Mouse (Mus musculus): ENCODE results near the gene Rnf220. TPM values are rescaled to one million over a fixed set of nuclear protein-coding genes. Genes with fewer than 3 reads are reported as not detected.

Gene Rnf220
- polyA plus RNA-seq, 1 experiment from 2014 or later: 97.1 TPM

- Histone ChIP-seq H3K9ac (peak overlapping the region; percentile 63), H3K9me3 (no peaks in the 10 kb centered on the region), H3K36me3 (no peaks in the 10 kb centered on the region), H3K4me2 (peak overlapping the region; percentile 63), H3K27me3 (peaks cover 94% of the 10 kb centered on the region), H3K4me1 (replicated peaks) (peaks cover 56% of the 10 kb centered on the region), H3K27ac (replicated peaks) (no peak overlapping the region), H3K4me3 (peak overlapping the region; percentile 32)
- ATAC-seq (ENCODE audit: low read depth): no peak
- WGBS: 8% methylated on average over 30 of the region's 30 CpGs
Observed at GRCm38 (mm10) chr4:117303581-117304238, 193.1 kb downstream of the Rnf220 start.

GRCm38 (mm10) chr4:117302027-117302806 is 194.6 kb downstream of the Rnf220 start:
- Histone ChIP-seq H3K9ac (no peak overlapping the region), H3K4me1 (replicated peaks) (peaks cover 53% of the 10 kb centered on the region), H3K9me3 (no peaks in the 10 kb centered on the region), H3K4me2 (no peak overlapping the region), H3K4me3 (no peak overlapping the region), H3K27me3 (peaks cover 86% of the 10 kb centered on the region), H3K36me3 (no peaks in the 10 kb centered on the region), H3K27ac (replicated peaks) (no peak overlapping the region; the same call in 1 of the 2 replicates)
- WGBS: 19% methylated on average over 14 of the region's 14 CpGs
- peak; percentile 44; the same call in 1 of the 2 replicates for ATAC-seq (ENCODE audit: low read depth)

DNA sequence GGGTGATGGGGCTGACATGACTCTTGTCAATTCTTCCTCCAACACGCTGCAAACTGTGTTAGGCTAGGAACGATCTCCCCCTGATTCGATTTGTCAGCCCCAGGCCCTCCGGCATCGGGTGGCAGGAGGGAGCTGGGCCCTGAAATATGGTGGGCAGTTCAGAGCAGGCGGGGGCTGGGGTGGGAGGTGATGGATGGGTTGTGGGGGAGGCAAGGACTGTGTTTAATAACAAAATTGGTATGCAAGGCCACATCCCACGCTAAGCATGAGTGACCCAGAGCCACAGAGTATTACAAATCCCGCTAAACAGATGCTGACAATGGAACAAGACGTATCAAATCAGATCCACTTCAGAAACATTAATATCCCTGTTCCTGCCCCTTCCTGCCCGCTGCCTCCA is 196.9 kb downstream of the Rnf220 start:
- Histone ChIP-seq H3K9ac (no peak overlapping the region; the same call in 1 of the 2 replicates), H3K4me2 (no peak overlapping the region), H3K27me3 (peaks cover 86% of the 10 kb centered on the region), H3K4me3 (no peak overlapping the region), H3K36me3 (no peaks in the 10 kb centered on the region), H3K27ac (replicated peaks) (no peak overlapping the region), H3K4me1 (replicated peaks) (peaks cover 49% of the 10 kb centered on the region), H3K9me3 (no peaks in the 10 kb centered on the region)
- WGBS: 58% methylated on average over 10 of the region's 10 CpGs
- no peak for ATAC-seq (ENCODE audit: low read depth)

DNA sequence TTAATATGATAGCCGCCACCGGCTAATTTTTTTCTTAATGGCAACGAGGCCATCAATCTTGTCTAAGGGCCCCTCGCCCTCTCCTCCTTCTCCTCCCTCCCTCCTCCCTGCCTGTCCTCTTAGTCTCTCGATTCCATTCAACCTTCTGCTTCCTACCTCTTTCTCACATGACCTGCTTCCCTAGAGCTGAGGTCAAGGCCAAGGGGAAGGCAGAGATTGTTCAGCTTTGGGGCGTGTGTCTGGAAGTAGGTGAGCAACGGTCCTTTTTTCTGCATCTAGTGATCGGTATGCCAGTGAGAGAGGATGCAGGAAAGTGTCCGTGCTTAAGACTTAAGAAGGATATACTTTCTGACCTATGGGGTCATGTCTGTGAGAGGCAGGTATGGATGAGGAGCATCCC is 199.0 kb downstream of the Rnf220 start:
- no peaks in the 10 kb centered on the region for H3K9me3 ChIP-seq
- no peak for ATAC-seq (ENCODE audit: low read depth)
- peaks cover 31% of the 10 kb centered on the region for H3K4me1 ChIP-seq (replicated peaks)
- H3K36me3 ChIP-seq: no peaks in the 10 kb centered on the region
- no peak overlapping the region for H3K4me2 ChIP-seq
- WGBS: 59% methylated on average over 9 of the region's 9 CpGs
- 0 out of 2 replicates have a peak overlapping the region, but pooled peaks have one; percentile 26 for H3K9ac ChIP-seq
- no peak overlapping the region for H3K27ac ChIP-seq (replicated peaks)
- H3K4me3 ChIP-seq: no peak overlapping the region
- peaks cover 66% of the 10 kb centered on the region for H3K27me3 ChIP-seq

- ATAC-seq (ENCODE audit: low read depth): no peak
- Histone ChIP-seq H3K4me3 (no peak overlapping the region), H3K36me3 (no peaks in the 10 kb centered on the region), H3K9ac (no peak overlapping the region), H3K9me3 (no peaks in the 10 kb centered on the region), H3K4me1 (replicated peaks) (peaks cover 23% of the 10 kb centered on the region), H3K27ac (replicated peaks) (no peak overlapping the region), H3K27me3 (peaks cover 58% of the 10 kb centered on the region), H3K4me2 (no peak overlapping the region)
- 65% methylated on average over 19 of the region's 19 CpGs for WGBS
Observed at GRCm38 (mm10) chr4:117296849-117297593, 199.8 kb downstream of the Rnf220 start.

DNA sequence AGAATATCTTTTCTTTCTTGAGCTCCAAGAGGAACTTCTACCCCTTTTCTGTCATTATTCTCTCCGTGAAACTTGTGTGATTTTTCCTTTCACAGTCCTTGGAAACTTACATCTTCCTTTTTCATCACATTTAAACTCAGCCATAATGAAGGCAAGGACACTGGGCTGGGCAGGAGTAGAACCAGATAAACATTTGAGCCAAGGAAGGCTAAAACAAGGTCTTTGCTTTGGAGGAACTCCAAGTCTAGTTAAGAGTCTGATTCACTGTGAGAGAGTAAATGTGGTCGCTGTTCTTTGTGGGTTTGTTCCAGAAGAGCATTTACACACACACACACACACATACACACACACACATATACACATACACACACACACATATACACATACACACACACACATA is 205.2 kb downstream of the Rnf220 start:
- H3K27ac ChIP-seq (replicated peaks): no peak overlapping the region
- no peak overlapping the region for H3K4me3 ChIP-seq
- H3K36me3 ChIP-seq: peaks cover 8% of the 10 kb centered on the region
- peaks cover 19% of the 10 kb centered on the region for H3K27me3 ChIP-seq
- H3K4me1 ChIP-seq (replicated peaks): peaks cover 27% of the 10 kb centered on the region
- ATAC-seq (ENCODE audit: low read depth): no peak
- H3K9me3 ChIP-seq: no peaks in the 10 kb centered on the region
- no peak overlapping the region for H3K9ac ChIP-seq
- no peak overlapping the region for H3K4me2 ChIP-seq
- 85% methylated on average over 2 of the region's 2 CpGs for WGBS

DNA sequence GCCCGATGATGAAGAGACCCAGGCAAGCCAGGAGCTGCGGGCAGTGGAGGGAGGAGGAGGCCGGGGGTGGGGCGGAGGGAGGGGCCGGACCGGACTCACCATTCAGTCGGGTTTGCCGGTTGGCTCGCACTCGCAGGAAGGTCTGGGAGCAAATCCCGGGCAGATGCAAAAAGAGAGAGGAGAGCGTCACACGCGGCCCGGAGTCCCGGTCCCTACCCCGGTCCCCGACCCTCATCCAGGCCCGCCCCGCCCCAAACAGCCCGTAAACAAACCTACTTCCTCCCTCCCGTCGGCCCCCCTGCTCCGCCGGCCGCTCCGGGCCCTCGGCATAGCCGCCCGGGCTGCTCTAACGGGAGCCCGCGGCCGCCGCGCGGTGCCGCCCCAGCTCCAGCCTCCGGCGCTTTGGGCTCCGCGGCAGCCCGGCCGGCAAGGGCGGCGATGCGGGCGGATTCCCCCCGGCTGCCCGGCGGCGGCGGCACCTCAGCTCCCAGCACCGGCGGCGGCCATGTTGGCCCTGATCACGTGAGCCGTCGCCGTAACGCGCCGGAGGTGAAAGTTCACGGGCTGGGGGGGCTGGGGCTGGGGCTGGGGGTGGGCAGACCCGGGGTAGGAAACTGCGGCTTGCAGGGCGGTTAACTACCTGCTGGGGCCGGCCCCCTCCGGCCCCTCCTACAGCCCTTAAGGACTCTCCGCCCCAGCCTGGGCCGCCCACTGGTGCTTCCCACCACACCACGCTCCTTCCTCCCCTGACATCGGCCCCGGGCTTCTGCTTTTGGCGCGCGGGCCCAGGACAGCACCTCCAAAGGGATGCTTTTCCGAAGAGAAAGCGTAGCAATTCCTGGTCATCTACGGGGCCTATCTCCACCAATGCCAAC is 207.7 kb downstream of the Rnf220 start:
- Histone ChIP-seq H3K9me3 (no peaks in the 10 kb centered on the region), H3K27me3 (no peaks in the 10 kb centered on the region), H3K4me2 (peak overlapping the region; percentile 72), H3K4me1 (replicated peaks) (peaks cover 52% of the 10 kb centered on the region), H3K27ac (replicated peaks) (peak overlapping the region; percentile 94), H3K9ac (peak overlapping the region; percentile 82), H3K4me3 (peak overlapping the region; percentile 75), H3K36me3 (peaks cover 34% of the 10 kb centered on the region)
- ATAC-seq (ENCODE audit: low read depth): peak; percentile 86
- under 1% methylated on average over 73 of the region's 80 CpGs for WGBS

- Histone ChIP-seq H3K9ac (peak overlapping the region; percentile 82), H3K9me3 (no peaks in the 10 kb centered on the region), H3K4me1 (replicated peaks) (peaks cover 60% of the 10 kb centered on the region), H3K36me3 (peaks cover 37% of the 10 kb centered on the region), H3K4me3 (peak overlapping the region; percentile 75), H3K4me2 (peak overlapping the region; percentile 72), H3K27me3 (no peaks in the 10 kb centered on the region), H3K27ac (replicated peaks) (peak overlapping the region; percentile 94)
- WGBS: 22% methylated on average over 25 of the region's 25 CpGs
- peak; percentile 7; the same call in 1 of the 2 replicates for ATAC-seq (ENCODE audit: low read depth)
Observed at GRCm38 (mm10) chr4:117288277-117288926, 208.4 kb downstream of the Rnf220 start.

DNA sequence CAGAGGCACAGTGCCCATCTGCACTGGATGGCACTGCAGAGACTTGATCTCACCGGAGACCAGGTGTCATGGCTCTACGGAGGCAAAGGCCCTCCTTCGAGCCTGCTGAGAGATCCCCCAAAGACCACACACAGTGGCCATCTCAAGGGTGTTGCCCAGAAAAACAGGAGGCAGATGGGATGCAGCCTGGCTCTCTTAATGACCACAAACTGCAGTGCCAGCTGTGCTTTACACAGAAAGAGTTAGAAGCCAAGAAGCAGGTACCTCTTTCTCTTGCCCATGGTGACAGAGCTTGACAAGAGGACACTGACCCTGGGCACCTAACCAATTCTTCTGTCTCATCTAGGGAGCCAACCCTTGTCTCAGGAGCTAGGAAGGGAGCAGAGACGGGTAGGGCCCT is 212.5 kb downstream of the Rnf220 start:
- no peak overlapping the region for H3K4me2 ChIP-seq

DNA sequence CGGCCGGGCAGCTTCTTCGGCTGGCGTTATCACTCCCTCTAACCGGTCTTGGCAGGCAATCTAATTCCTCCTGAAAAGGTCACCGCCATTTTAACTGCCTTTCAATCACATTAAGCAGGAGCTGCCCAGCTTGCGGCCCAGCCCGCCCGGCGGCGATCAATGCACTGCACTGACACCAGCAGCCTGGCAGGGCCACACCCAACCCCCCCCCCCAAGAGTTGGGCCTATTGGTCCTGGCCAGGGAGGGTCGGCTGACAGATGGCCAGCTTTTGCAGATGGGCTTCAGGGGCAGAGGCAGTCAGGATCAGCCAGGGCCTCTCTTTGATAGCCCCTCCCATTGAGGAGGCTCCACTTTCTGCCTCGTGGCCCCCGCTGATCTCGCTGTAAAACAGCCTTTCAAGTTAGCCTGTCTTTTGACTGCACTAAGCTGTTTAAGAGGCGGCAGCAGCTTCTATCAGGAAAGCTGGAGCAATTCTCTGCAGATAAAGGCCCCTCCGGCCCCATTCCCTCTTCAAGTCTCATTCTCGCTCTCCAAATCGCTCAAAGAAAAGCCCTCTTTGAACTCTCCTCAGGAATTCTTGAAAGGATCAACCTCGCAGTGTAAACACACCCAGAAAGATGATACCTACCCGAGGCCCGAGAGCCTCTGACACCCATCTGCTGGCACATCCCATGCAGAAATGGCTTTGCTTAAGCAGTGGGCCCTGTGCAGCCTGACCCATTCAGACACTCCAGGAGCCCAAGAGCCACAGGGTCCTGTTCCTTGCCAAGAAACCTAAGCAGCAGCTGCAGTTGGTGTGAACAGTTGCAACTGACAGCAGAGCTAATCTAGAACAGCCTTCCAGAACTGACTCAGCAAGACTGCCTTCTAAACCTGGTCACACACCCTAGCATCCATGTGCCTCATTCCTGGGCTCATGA is 213.3 kb downstream of the Rnf220 start:
- Histone ChIP-seq H3K36me3 (peaks cover 76% of the 10 kb centered on the region), H3K9me3 (no peaks in the 10 kb centered on the region), H3K27me3 (no peaks in the 10 kb centered on the region), H3K9ac (peak overlapping the region; percentile 43), H3K4me1 (replicated peaks) (peaks cover 96% of the 10 kb centered on the region), H3K27ac (replicated peaks) (peak overlapping the region; percentile 64), H3K4me2 (peak overlapping the region; percentile 2; the same call in 1 of the 2 replicates), H3K4me3 (no peak overlapping the region)
- WGBS: 9% methylated on average over 22 of the region's 22 CpGs
- ATAC-seq (ENCODE audit: low read depth): peak; percentile 40; the same call in 1 of the 2 replicates

More for the DNA sequence above, 212.5 kb downstream of the Rnf220 start:
- Histone ChIP-seq H3K27me3 (no peaks in the 10 kb centered on the region), H3K27ac (replicated peaks) (peak overlapping the region; percentile 64), H3K36me3 (peaks cover 69% of the 10 kb centered on the region), H3K9me3 (no peaks in the 10 kb centered on the region), H3K4me1 (replicated peaks) (peaks cover 90% of the 10 kb centered on the region), H3K4me3 (no peak overlapping the region), H3K9ac (peak overlapping the region; percentile 43; the same call in 1 of the 2 replicates)
- 21% methylated on average over 4 of the region's 4 CpGs for WGBS
- ATAC-seq (ENCODE audit: low read depth): no peak
